Mouse (Mus musculus): Measurements from ENCODE around the gene Gm27021. TPM values are rescaled to one million over a fixed set of nuclear protein-coding genes. Genes with fewer than 3 reads are reported as not detected.
A peak's percentile ranks its signal among the peaks of the same experiment; 100 is the strongest.

Gene Gm27021
- polyA plus RNA-seq, 1 experiment from 2014 or later: 2.0 TPM

DNA sequence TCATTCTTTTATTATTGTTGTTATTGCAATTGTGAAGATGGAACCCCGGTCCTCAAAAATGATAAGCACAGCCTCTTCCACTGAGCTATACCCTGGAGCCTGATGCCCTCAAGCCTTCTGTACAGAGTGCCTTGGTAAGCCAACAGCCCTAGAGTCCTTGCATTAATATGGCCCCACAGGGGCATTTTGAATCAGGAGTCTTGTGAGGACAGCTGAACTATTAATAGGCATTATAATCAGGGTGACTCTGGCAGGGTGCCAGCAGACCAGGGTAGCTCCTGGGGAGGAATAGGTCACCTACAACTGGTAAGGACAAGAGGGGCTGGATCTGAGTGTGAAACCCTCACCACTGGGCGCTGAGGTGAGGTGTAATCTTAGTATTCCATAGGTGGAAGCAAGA, 78.0 kb downstream of the Gm27021 start:
- WGBS: 50% methylated on average over 2 of the region's 2 CpGs
- H3K27ac ChIP-seq (ENCODE audit: low read length): peak overlapping the region; percentile 43; the same call in 1 of the 2 replicates

GRCm38 (mm10) chr8:120588908-120589771, 78.7 kb downstream of the Gm27021 start, which contains the start of gene Gins2:
Gins2 (minus strand) TSS chr8:120589304.
- Histone ChIP-seq H3K4me3 (replicated peaks; ENCODE audit: low read length) (peak within 1 kb of the TSS; percentile 79), H3K4me1 (ENCODE audit: control insufficient read depth, insufficient read depth, low read length) (peaks cover 11% of the 10 kb centered on the region), H3K9ac (ENCODE audit: low read length) (peak within 1 kb of the TSS; percentile 84), H3K9me3 (replicated peaks; ENCODE audit: control insufficient read depth, low read length) (no peaks in the 10 kb centered on the region), H3K4me2 (ENCODE audit: low read depth, low read length) (peak within 1 kb of the TSS; percentile 94), H3K27ac (ENCODE audit: low read length) (peak within 1 kb of the TSS; percentile 50), H3K36me3 (ENCODE audit: control insufficient read depth, insufficient read depth, low read length) (0 out of 2 replicates have a peak, but pooled peaks cover 6% of the 10 kb centered on the region), H3K27me3 (ENCODE audit: control insufficient read depth, insufficient read depth, low read length) (no peaks in the 10 kb centered on the region)
- under 1% methylated on average over 67 of the region's 67 CpGs for WGBS
- ATAC-seq (ENCODE audit: insufficient read depth, low FRiP score): peak; percentile 98

More for the DNA sequence above, 78.0 kb downstream of the Gm27021 start:
- Histone ChIP-seq H3K4me1 (ENCODE audit: control insufficient read depth, insufficient read depth, low read length) (peaks cover 11% of the 10 kb centered on the region), H3K27me3 (ENCODE audit: control insufficient read depth, insufficient read depth, low read length) (no peaks in the 10 kb centered on the region), H3K36me3 (ENCODE audit: control insufficient read depth, insufficient read depth, low read length) (0 out of 2 replicates have a peak, but pooled peaks cover 6% of the 10 kb centered on the region), H3K4me2 (ENCODE audit: low read depth, low read length) (peak overlapping the region; percentile 59), H3K9ac (ENCODE audit: low read length) (peak overlapping the region; percentile 64), H3K9me3 (replicated peaks; ENCODE audit: control insufficient read depth, low read length) (no peaks in the 10 kb centered on the region), H3K4me3 (replicated peaks; ENCODE audit: low read length) (peak overlapping the region; percentile 55)
- ATAC-seq (ENCODE audit: insufficient read depth, low FRiP score): no peak

DNA sequence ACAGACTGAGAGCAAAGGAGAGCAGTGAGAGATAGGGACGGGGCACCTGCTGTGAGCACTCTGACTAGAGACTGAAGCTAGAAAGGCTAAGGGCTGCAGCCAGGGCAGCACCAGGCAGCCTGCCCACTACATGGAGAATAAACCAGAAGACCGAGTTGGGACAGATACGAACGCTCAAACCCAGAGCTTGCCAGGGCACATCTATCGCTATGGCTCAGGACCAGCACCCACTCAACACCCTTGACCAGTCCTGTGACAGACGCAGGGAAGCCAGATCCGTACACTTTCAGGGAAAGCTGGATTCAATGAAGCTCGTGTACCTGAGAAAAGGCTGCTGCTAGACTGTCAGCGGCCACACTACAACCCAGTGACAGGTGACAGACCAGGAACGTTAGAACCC, 82.4 kb downstream of the Gm27021 start:
- no peaks in the 10 kb centered on the region for H3K27me3 ChIP-seq (ENCODE audit: control insufficient read depth, insufficient read depth, low read length)
- no peak overlapping the region for H3K9ac ChIP-seq (ENCODE audit: low read length)
- H3K36me3 ChIP-seq (ENCODE audit: control insufficient read depth, insufficient read depth, low read length): peaks cover 17% of the 10 kb centered on the region
- H3K4me1 ChIP-seq (ENCODE audit: control insufficient read depth, insufficient read depth, low read length): peaks cover 11% of the 10 kb centered on the region
- no peak overlapping the region for H3K4me2 ChIP-seq (ENCODE audit: low read depth, low read length)
- WGBS: 90% methylated on average over 10 of the region's 10 CpGs
- H3K9me3 ChIP-seq (replicated peaks; ENCODE audit: control insufficient read depth, low read length): no peaks in the 10 kb centered on the region
- no peak overlapping the region for H3K4me3 ChIP-seq (replicated peaks; ENCODE audit: low read length)
- no peak for ATAC-seq (ENCODE audit: insufficient read depth, low FRiP score)
- no peak overlapping the region for H3K27ac ChIP-seq (ENCODE audit: low read length)

DNA sequence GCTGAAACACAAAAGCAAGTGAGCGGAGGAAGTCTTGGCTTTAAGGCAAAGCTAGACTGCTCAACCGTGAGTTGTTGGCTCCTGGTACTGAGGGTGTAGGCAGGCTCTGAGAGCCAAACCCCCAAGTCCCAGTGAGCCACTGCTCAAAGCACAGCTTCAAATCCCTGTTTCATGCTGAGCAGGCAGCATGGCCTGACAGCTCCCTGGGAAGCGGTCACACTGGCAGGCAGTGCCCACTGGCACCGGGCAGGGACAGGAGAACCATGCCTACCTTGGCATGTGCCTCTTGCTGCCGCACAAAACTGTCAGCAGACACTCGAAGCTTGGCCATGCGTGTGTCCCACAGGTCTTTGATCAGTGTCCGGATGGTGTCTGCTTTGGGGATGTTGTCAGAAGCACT, 86.1 kb downstream of the Gm27021 start:
- Histone ChIP-seq H3K9ac (ENCODE audit: low read length) (no peak overlapping the region), H3K36me3 (ENCODE audit: control insufficient read depth, insufficient read depth, low read length) (peaks cover 46% of the 10 kb centered on the region), H3K4me2 (ENCODE audit: low read depth, low read length) (no peak overlapping the region), H3K4me3 (replicated peaks; ENCODE audit: low read length) (no peak overlapping the region), H3K27me3 (ENCODE audit: control insufficient read depth, insufficient read depth, low read length) (no peaks in the 10 kb centered on the region), H3K27ac (ENCODE audit: low read length) (no peak overlapping the region), H3K4me1 (ENCODE audit: control insufficient read depth, insufficient read depth, low read length) (no peaks in the 10 kb centered on the region), H3K9me3 (replicated peaks; ENCODE audit: control insufficient read depth, low read length) (no peaks in the 10 kb centered on the region)
- whole genome bisulfite sequencing: 93% methylated on average over 8 of the region's 8 CpGs
- ATAC-seq (ENCODE audit: insufficient read depth, low FRiP score): no peak

DNA sequence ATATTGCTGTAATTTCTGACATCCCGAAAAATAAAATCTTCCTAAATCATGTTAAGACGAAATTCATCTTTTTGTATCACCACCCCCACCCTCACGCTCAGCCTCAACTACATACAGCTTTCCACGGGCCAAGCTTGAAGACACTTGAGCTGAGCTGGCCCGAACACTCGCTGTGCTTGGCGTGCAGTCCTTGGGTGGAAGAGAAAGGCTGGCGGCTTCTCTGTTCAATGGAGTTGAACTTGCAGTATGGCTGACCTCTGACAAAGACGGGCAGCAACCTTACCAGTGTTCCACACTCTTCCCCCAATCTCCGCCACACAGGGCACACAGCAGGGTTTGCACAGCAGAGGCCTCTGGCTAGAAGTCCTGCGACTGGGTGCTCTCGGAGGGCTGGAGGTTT, 86.5 kb downstream of the Gm27021 start:
- Histone ChIP-seq H3K27ac (ENCODE audit: low read length) (no peak overlapping the region), H3K36me3 (ENCODE audit: control insufficient read depth, insufficient read depth, low read length) (peaks cover 47% of the 10 kb centered on the region), H3K4me2 (ENCODE audit: low read depth, low read length) (no peak overlapping the region), H3K27me3 (ENCODE audit: control insufficient read depth, insufficient read depth, low read length) (no peaks in the 10 kb centered on the region), H3K9ac (ENCODE audit: low read length) (no peak overlapping the region), H3K4me3 (replicated peaks; ENCODE audit: low read length) (no peak overlapping the region), H3K4me1 (ENCODE audit: control insufficient read depth, insufficient read depth, low read length) (no peaks in the 10 kb centered on the region), H3K9me3 (replicated peaks; ENCODE audit: control insufficient read depth, low read length) (no peaks in the 10 kb centered on the region)
- WGBS: 90% methylated on average over 12 of the region's 12 CpGs
- no peak for ATAC-seq (ENCODE audit: insufficient read depth, low FRiP score)

DNA sequence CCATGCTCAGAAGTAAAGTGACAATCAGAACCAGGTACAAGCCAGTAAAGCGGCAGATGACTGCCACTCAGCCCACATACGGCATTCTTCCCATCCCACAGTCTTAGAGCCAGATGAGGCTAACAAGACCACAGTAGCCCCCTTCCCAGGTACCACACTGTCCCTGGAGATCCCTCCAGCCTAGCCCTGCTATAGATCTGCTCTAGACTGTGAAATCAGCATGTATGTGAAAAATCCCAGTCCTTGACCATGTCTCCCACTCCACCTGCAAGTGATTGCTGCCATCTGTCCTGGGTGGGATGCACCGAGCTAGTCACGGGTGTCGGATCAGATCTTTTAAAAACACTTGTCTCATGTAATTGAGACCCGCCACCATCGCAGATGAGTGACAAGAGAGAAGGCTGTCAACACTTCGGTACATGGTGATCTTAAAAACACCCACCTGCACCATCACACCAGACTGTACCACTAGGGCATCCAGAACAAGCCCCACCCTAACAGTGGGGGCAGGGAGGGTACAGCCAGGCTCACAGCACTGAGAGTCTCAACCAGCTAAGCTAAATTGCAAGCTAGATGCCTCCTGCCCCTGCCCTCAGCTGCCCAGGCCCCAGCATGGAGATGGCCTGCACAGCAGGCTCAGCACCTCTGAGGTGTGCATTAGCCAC, 87.4 kb downstream of the Gm27021 start:
- 91% methylated on average over 8 of the region's 8 CpGs for WGBS
- ATAC-seq (ENCODE audit: insufficient read depth, low FRiP score): no peak
- Histone ChIP-seq H3K4me2 (ENCODE audit: low read depth, low read length) (no peak overlapping the region), H3K4me1 (ENCODE audit: control insufficient read depth, insufficient read depth, low read length) (no peaks in the 10 kb centered on the region), H3K27me3 (ENCODE audit: control insufficient read depth, insufficient read depth, low read length) (no peaks in the 10 kb centered on the region), H3K9me3 (replicated peaks; ENCODE audit: control insufficient read depth, low read length) (no peaks in the 10 kb centered on the region), H3K4me3 (replicated peaks; ENCODE audit: low read length) (no peak overlapping the region), H3K27ac (ENCODE audit: low read length) (no peak overlapping the region), H3K9ac (ENCODE audit: low read length) (no peak overlapping the region), H3K36me3 (ENCODE audit: control insufficient read depth, insufficient read depth, low read length) (peaks cover 47% of the 10 kb centered on the region)

GRCm38 (mm10) chr8:120577821-120578220, 90.1 kb downstream of the Gm27021 start:
- Histone ChIP-seq H3K27ac (ENCODE audit: low read length) (no peak overlapping the region), H3K27me3 (ENCODE audit: control insufficient read depth, insufficient read depth, low read length) (no peaks in the 10 kb centered on the region), H3K9me3 (replicated peaks; ENCODE audit: control insufficient read depth, low read length) (no peaks in the 10 kb centered on the region), H3K4me3 (replicated peaks; ENCODE audit: low read length) (no peak overlapping the region), H3K9ac (ENCODE audit: low read length) (no peak overlapping the region), H3K4me2 (ENCODE audit: low read depth, low read length) (no peak overlapping the region), H3K4me1 (ENCODE audit: control insufficient read depth, insufficient read depth, low read length) (no peaks in the 10 kb centered on the region), H3K36me3 (ENCODE audit: control insufficient read depth, insufficient read depth, low read length) (peaks cover 55% of the 10 kb centered on the region)
- ATAC-seq (ENCODE audit: insufficient read depth, low FRiP score): no peak
- 92% methylated on average over 17 of the region's 17 CpGs for WGBS

- no peaks in the 10 kb centered on the region for H3K4me1 ChIP-seq (ENCODE audit: control insufficient read depth, insufficient read depth, low read length)
Measured at GRCm38 (mm10) chr8:120575801-120576200, 92.1 kb downstream of the Gm27021 start.

DNA sequence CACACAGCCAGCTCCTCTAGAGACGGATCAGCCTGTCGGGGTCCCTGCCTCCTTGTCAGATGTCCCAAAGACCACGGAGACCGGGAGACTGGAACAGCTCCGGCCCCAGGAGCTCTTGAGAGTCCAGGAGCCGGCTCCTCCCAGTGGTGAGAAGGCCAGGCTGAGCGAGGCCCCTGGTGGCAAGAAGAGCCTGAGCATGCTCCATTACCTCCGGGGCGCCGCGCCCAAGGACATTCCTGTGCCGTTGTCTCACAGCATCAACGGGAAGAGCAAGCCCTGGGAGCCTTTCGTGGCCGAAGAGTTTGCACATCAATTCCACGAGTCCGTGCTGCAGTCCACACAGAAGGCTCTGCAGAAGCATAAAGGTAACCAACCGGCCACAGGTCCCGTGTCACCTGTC, 92.9 kb downstream of the Gm27021 start:
- no peak overlapping the region for H3K4me3 ChIP-seq (replicated peaks; ENCODE audit: low read length)

More at GRCm38 (mm10) chr8:120575801-120576200, 92.1 kb downstream of the Gm27021 start:
- Histone ChIP-seq H3K4me3 (replicated peaks; ENCODE audit: low read length) (no peak overlapping the region), H3K9me3 (replicated peaks; ENCODE audit: control insufficient read depth, low read length) (no peaks in the 10 kb centered on the region), H3K27me3 (ENCODE audit: control insufficient read depth, insufficient read depth, low read length) (no peaks in the 10 kb centered on the region), H3K9ac (ENCODE audit: low read length) (no peak overlapping the region), H3K36me3 (ENCODE audit: control insufficient read depth, insufficient read depth, low read length) (peaks cover 51% of the 10 kb centered on the region), H3K27ac (ENCODE audit: low read length) (no peak overlapping the region), H3K4me2 (ENCODE audit: low read depth, low read length) (no peak overlapping the region)
- no peak for ATAC-seq (ENCODE audit: insufficient read depth, low FRiP score)
- WGBS: 63% methylated on average over 9 of the region's 9 CpGs

More for the DNA sequence above, 92.9 kb downstream of the Gm27021 start:
- Histone ChIP-seq H3K27me3 (ENCODE audit: control insufficient read depth, insufficient read depth, low read length) (no peaks in the 10 kb centered on the region), H3K9me3 (replicated peaks; ENCODE audit: control insufficient read depth, low read length) (no peaks in the 10 kb centered on the region), H3K4me2 (ENCODE audit: low read depth, low read length) (no peak overlapping the region), H3K9ac (ENCODE audit: low read length) (no peak overlapping the region), H3K27ac (ENCODE audit: low read length) (no peak overlapping the region), H3K4me1 (ENCODE audit: control insufficient read depth, insufficient read depth, low read length) (no peaks in the 10 kb centered on the region), H3K36me3 (ENCODE audit: control insufficient read depth, insufficient read depth, low read length) (peaks cover 47% of the 10 kb centered on the region)
- WGBS: 71% methylated on average over 19 of the region's 19 CpGs
- ATAC-seq (ENCODE audit: insufficient read depth, low FRiP score): no peak
